Mouse (Mus musculus): ENCODE measurements at regions not wholly inside any gene's neighbourhood (a gene's known extent, or its start where the extent isn't known, plus 50 kb on each side); places are given as distances from the start of the nearest gene placed in this dataset.

GRCm38 (mm10) chr12:109536536-109536935, 63.6 kb downstream of the Rtl1 start:
- TF ChIP-seq CTCF (IDR thresholded peaks at IDR 0.05; ENCODE audit: insufficient read depth, low read depth, low read length) (no peak), POLR2A (IDR thresholded peaks at IDR 0.05; ENCODE audit: insufficient read depth, low read depth, low read length) (no peak)
